In the genomic region with DNA sequence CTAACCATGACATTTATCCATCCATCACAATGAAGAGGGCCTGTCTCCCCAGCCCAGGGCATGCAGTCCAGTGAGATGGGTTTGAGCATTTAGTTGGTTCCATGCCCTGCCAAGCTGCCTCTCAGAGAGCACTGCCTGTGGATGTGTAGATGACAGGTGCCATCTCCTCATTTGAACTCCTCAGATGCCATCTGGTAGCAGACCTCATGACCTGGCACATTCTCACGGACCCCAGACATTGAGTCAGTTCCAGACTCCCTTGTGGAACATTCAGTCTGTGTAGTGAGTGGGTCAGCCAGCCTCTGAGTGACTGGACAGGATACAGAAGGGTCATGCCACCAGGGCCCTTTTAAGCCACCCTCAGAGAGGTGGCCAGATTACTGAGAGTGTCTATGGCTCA, we compare ENCODE assay signal across 32 mouse cellular contexts. TPM values are rescaled to one million over a fixed set of nuclear protein-coding genes. Genes with fewer than 3 reads are reported as not detected.
DNase-seq lines count a peak whose midpoint lies in the region; ATAC-seq and TF ChIP-seq lines count a peak whose summit lies in the region.
"Had no signal": no experiment of that assay in that cellular context is flagged by ENCODE, and none has a peak within 500 bp of the region (broad histone marks: within the 10 kb centered on the region; RNA-seq: fewer than 3 reads in every experiment).

No protein-coding gene starts in this region.

- DNase-seq in cerebellum, adult 11-12 months = peak; percentile 18
- no peak for DNase-seq in cerebellum, adult 8-10 months
- DNase-seq in cerebellum, postnatal 10 days = peak; percentile 87 to 88
- no peak for DNase-seq in cerebellum, adult 11 months
- DNase-seq in midbrain, postnatal 0 days (ENCODE audit: low spot score) = peak; percentile 5
- DNase-seq: adrenal gland, postnatal 10 days; adrenal gland, postnatal 36 days; gastrocnemius, postnatal 10 days; gastrocnemius, postnatal 36 days; heart, adult 2 months; heart, postnatal 36 days; kidney, adult 11 months; kidney, adult 8-10 months had no signal

- WGBS in midbrain, postnatal 0 days = 77% methylated on average over 1 of the region's 1 CpGs
- WGBS in midbrain, embryonic 15.5 days = 79% methylated on average over 1 of the region's 1 CpGs

- no peak for ATAC-seq in midbrain, postnatal 0 days (ENCODE audit: low FRiP score)
- no peak for ATAC-seq in midbrain, embryonic 15.5 days (replicated peaks)
- ATAC-seq: forebrain, embryonic 13.5 days; forebrain, embryonic 16.5 days; hindbrain, embryonic 16.5 days; intestine, embryonic 15.5 days; Patski had no signal

- H3K27me3 ChIP-seq in midbrain, postnatal 0 days (ENCODE audit: insufficient read depth, low read length) = no peaks in the 10 kb centered on the region
- H3K27me3 ChIP-seq in midbrain, embryonic 15.5 days (replicated peaks) = no peaks in the 10 kb centered on the region
- H3K27me3 ChIP-seq: intestine, embryonic 15.5 days had no signal

- no peak overlapping the region for H3K9ac ChIP-seq in midbrain, postnatal 0 days (replicated peaks; ENCODE audit: low read length, poor library complexity, severe bottlenecking)
- no peak overlapping the region for H3K9ac ChIP-seq in midbrain, embryonic 15.5 days
- H3K9ac ChIP-seq: forebrain, embryonic 13.5 days; hindbrain, embryonic 13.5 days; intestine, embryonic 15.5 days had no signal

- no peak overlapping the region for H3K27ac ChIP-seq in midbrain, postnatal 0 days (ENCODE audit: low read depth, low read length)
- H3K27ac ChIP-seq in midbrain, embryonic 15.5 days = no peak overlapping the region
- H3K27ac ChIP-seq: forebrain, embryonic 10.5 days; forebrain, embryonic 13.5 days; heart, adult 2 months; heart, embryonic 10.5 days; hindbrain, embryonic 10.5 days; hindbrain, embryonic 13.5 days; intestine, embryonic 15.5 days had no signal

- H3K4me2 ChIP-seq in midbrain, postnatal 0 days (ENCODE audit: low read depth, low read length, poor library complexity, severe bottlenecking) = no peak overlapping the region
- no peak overlapping the region for H3K4me2 ChIP-seq in midbrain, embryonic 15.5 days
- H3K4me2 ChIP-seq: forebrain, embryonic 13.5 days; hindbrain, embryonic 13.5 days; intestine, embryonic 15.5 days had no signal

- no peaks in the 10 kb centered on the region for H3K36me3 ChIP-seq in midbrain, postnatal 0 days (ENCODE audit: insufficient read depth, low read length)
- no peaks in the 10 kb centered on the region for H3K36me3 ChIP-seq in midbrain, embryonic 15.5 days (replicated peaks)
- H3K36me3 ChIP-seq: forebrain, embryonic 10.5 days; G1E; heart, embryonic 10.5 days; hindbrain, embryonic 10.5 days; hindbrain, embryonic 13.5 days; intestine, embryonic 15.5 days had no signal

- TF ChIP-seq CTCF in midbrain, postnatal 0 days (IDR thresholded peaks at IDR 0.05) = no peak

- H3K9me3 ChIP-seq in midbrain, postnatal 0 days (ENCODE audit: low read length) = no peaks in the 10 kb centered on the region
- no peaks in the 10 kb centered on the region for H3K9me3 ChIP-seq in midbrain, embryonic 15.5 days
- H3K9me3 ChIP-seq: forebrain, embryonic 10.5 days; forebrain, embryonic 13.5 days; G1E; heart, embryonic 10.5 days; hindbrain, embryonic 10.5 days; hindbrain, embryonic 13.5 days; intestine, embryonic 15.5 days had no signal

- H3K4me1 ChIP-seq in midbrain, postnatal 0 days (ENCODE audit: insufficient read depth, low read length) = no peaks in the 10 kb centered on the region
- H3K4me1 ChIP-seq in midbrain, embryonic 15.5 days = no peaks in the 10 kb centered on the region
- H3K4me1 ChIP-seq: forebrain, embryonic 10.5 days; forebrain, embryonic 13.5 days; heart, embryonic 10.5 days; hindbrain, embryonic 10.5 days; hindbrain, embryonic 13.5 days; intestine, embryonic 15.5 days had no signal

- H3K4me3 ChIP-seq in midbrain, postnatal 0 days (ENCODE audit: low read depth, low read length) = no peak overlapping the region
- H3K4me3 ChIP-seq in midbrain, embryonic 15.5 days = no peak overlapping the region
- H3K4me3 ChIP-seq: forebrain, embryonic 10.5 days; forebrain, embryonic 13.5 days; heart, adult 2 months; heart, embryonic 10.5 days; hindbrain, embryonic 10.5 days; hindbrain, embryonic 13.5 days; intestine, embryonic 15.5 days had no signal

RNA-seq across cellular contexts. Expression of a gene that starts 11.8 kb away (rescaled TPM):
- total RNA-seq in midbrain, postnatal 0 days (2014; rRNA removed) = 0.42 and 0.93 TPM in 2 replicates
- 0.22 and 0.36 TPM in 2 replicates for polyA plus RNA-seq in midbrain, postnatal 0 days (2015; fragmentation: Nextera tagmentation; extraction: Ambion mirVana)
- polyA plus RNA-seq in midbrain, embryonic 15.5 days (2015; fragmentation: Nextera tagmentation; extraction: Ambion mirVana) = 0.22 and 0.68 TPM in 2 replicates
- total RNA-seq: adrenal gland, adult 18-20 months; adrenal gland, postnatal 10 days; adrenal gland, postnatal 36 days; CH12.LX; gastrocnemius, adult 18-20 months; gastrocnemius, postnatal 10 days; gastrocnemius, postnatal 36 days; granulocyte monocyte progenitor cell, adult 5-6 weeks; heart, adult 2 months; heart, postnatal 36 days had no signal
- polyA plus RNA-seq: embryonic facial prominence, embryonic 11.5 days; embryonic facial prominence, embryonic 14.5 days; forebrain, embryonic 10.5 days; G1E; heart, embryonic 14.5 days; heart, postnatal 0 days; Patski had no signal

RNA-seq across cellular contexts. Expression of a gene that starts 12.9 kb away (rescaled TPM):
- total RNA-seq in midbrain, postnatal 0 days (2014; rRNA removed) = 4.1 and 7.5 TPM in 2 replicates
- 3.9 and 5.5 TPM in 2 replicates for polyA plus RNA-seq in midbrain, postnatal 0 days (2015; fragmentation: Nextera tagmentation; extraction: Ambion mirVana)
- polyA plus RNA-seq in midbrain, embryonic 15.5 days (2015; fragmentation: Nextera tagmentation; extraction: Ambion mirVana) = 2.5 and 2.8 TPM in 2 replicates
- total RNA-seq: adrenal gland, adult 18-20 months; adrenal gland, postnatal 36 days; CH12.LX; G1E; gastrocnemius, adult 18-20 months; gastrocnemius, postnatal 10 days; gastrocnemius, postnatal 36 days; granulocyte monocyte progenitor cell, adult 5-6 weeks had no signal
- polyA plus RNA-seq: G1E; heart, postnatal 0 days; Patski had no signal

RNA-seq across cellular contexts. Expression of a gene that starts 35.7 kb away (rescaled TPM):
- 9.9 and 17.6 TPM in 2 replicates for total RNA-seq in midbrain, postnatal 0 days (2014; rRNA removed)
- polyA plus RNA-seq in midbrain, postnatal 0 days (2015; fragmentation: Nextera tagmentation; extraction: Ambion mirVana) = 16.8 and 18.5 TPM in 2 replicates
- 29.8 and 33.3 TPM in 2 replicates for polyA plus RNA-seq in midbrain, embryonic 15.5 days (2015; fragmentation: Nextera tagmentation; extraction: Ambion mirVana)

Comparison
In these comparisons a context has a peak if more than half of its experiments do, and no peak if none do; other contexts are left out.
1. DNase-seq: peak in cerebellum, adult 11-12 months (single experiment), cerebellum, postnatal 10 days (2 of 2) and midbrain, postnatal 0 days (single experiment); none in cerebellum, adult 8-10 months (single experiment) and cerebellum, adult 11 months (single experiment).